Mouse (Mus musculus): ENCODE results near the gene Klhdc1.

DNA sequence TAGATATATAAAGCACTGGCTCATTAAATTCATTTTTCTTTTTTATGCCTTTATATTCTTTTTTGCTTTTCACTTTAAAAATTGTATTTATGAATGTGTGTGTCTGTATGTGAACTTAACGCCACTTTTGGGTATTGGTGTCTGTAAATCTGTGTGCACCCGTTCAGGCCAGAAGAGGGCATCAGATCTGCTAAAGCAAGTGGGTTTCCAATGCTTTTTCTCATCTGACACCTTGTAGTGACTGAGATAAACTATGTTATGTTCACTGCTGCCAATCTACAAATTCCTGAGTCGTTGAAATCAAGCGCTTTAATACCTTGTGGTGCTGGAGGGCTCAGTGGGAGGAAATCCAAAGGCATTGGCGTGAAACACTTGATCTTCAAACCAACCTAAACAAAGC is 29.9 kb upstream of the Klhdc1 start:
- TF ChIP-seq CTCF (IDR thresholded peaks at IDR 0.05; ENCODE audit: borderline replicate concordance, insufficient read depth, low read length) (no peak), POLR2A (IDR thresholded peaks at IDR 0.05; ENCODE audit: low read depth, low read length) (no peak)

Data from embryonic fibroblast, embryonic 13.5 days (primary cell).